Mouse (Mus musculus) cortical plate, adult 2 months (tissue): ENCODE data around the gene Fam185a. TPM values are rescaled to one million over a fixed set of nuclear protein-coding genes. Genes with fewer than 3 reads are reported as not detected.

ENCODE experiments used
- H3K27ac ChIP-seq: fragments of 200-500 bp; 2 replicates; pipeline ENCODE4 v1.5.1; 2012; ENCODE audit warnings: low read length, control low read depth, inconsistent platforms; ENCODE audit not compliant: insufficient read depth
- H3K4me1 ChIP-seq: fragments of 200-500 bp; 2 replicates; pipeline ENCODE4 v1.6.1; 2011; ENCODE audit warnings: low read length; ENCODE audit not compliant: control insufficient read depth, insufficient read depth
- H3K4me3 ChIP-seq: fragments of 200-500 bp; 2 replicates; pipeline ENCODE4 v1.5.1; 2011; ENCODE audit warnings: mild to moderate bottlenecking, low read length, control low read depth; ENCODE audit not compliant: insufficient read depth
- CTCF ChIP-seq: fragments of 200-500 bp; IDR thresholded peaks from 2 replicates; pipeline ENCODE4 v1.5.1; 2011; ENCODE audit warnings: mild to moderate bottlenecking, control low read depth, low read length; ENCODE audit not compliant: insufficient read depth; ENCODE audit errors: extremely low read depth
- POLR2A ChIP-seq: fragments of 200-500 bp; IDR thresholded peaks from 2 replicates; pipeline ENCODE4 v1.6.1; 2011; ENCODE audit warnings: mild to moderate bottlenecking, low read length, control low read depth; ENCODE audit not compliant: insufficient read depth; ENCODE audit errors: extremely low read depth
- polyA plus RNA-seq: library from polyadenylated mRNA; depleted of rRNA; stranded (reverse); fragments of >200 nt; gene quantifications from 2 replicates; pipeline ENCODE4 v1.2.3, GENCODE M21; 2012; rRNA removed

Fam185a gene
- polyA plus RNA-seq, 1 experiment = 7.4 TPM

DNA sequence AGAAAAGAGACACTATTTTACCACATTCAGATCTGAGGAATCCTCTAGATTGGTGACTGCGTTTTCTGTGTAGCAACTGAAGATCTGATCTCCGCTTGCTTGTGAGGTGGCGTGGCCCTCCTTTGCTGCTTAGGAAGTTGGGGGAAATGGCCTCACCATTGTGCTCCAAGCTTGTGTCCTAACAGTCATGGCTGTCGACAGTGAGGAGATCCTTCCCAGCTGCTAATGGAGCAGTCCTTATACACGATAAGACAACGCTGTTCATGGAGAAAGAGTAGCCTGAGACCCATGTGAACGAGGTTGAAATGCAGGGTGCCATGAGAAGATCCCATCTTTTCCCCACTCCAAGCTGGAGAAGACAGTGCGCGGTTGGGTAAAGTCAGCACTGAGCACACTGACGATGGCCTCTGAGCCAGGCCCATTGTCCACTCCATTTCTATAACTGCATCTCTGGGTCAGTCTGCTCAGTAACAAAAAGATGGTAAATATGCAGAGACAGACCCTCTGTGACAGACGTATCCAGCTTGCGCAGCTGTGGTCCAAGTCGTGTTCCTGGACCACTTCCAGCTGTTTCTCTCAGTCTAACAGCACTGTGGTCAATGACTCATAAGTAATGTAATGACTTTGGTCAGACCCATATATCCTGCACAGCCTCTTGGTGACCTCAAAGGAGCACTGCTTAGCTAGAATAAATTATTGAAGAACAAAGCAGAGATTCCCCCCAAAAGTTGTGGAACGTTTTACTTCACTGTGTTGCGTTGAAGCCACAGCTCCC lies 103.5 kb downstream of the Fam185a start:
- H3K27ac ChIP-seq = no peak overlapping the region
- no peaks in the 10 kb centered on the region for H3K4me1 ChIP-seq
- TF ChIP-seq POLR2A (no peak), CTCF (no peak)
- no peak overlapping the region for H3K4me3 ChIP-seq

DNA sequence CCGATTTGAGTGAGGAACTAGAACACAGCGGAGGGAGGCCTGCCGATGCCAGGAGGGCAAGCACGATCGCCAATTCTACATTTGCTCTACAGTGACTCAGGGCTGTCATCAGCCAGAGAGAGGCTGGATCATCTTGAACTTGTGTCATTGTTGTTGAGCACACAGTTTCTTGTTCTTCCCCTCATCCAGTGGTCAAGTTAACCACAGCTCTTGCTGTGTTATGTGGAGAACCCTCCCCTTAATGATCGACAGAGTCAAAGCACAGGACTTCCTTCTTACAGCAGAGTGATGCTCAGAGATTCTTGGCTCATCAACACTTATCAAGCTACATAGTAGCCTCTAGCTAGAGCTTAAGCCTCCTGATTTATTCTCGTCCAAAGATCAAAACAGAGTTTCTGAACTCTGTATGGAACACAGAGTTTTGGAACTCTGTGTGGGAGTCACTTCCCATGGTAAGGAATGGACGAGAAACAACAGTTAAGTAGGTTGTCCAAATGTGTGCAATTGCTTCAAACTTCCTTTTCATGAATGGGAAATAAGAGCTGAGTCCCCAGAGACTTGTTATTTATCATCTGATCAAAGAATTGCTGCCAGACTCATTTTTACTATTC lies 104.5 kb downstream of the Fam185a start:
- H3K4me1 ChIP-seq = no peaks in the 10 kb centered on the region
- no peak overlapping the region for H3K4me3 ChIP-seq
- no peak for TF ChIP-seq CTCF
- no peak for TF ChIP-seq POLR2A
- H3K27ac ChIP-seq = no peak overlapping the region

Other genes with a start within 250 kb of the Fam185a start
- gene Gsap, start 238.7 kb upstream of the Fam185a start, polyA plus RNA-seq = 6.7 and 8.0 TPM in 2 replicates
- gene Fgl2, start 52.3 kb upstream of the Fam185a start, polyA plus RNA-seq = 0.81 and 1.1 TPM in 2 replicates
- gene Ccdc146, start 281 bp upstream of the Fam185a start, polyA plus RNA-seq = 0.19 and 0.46 TPM in 2 replicates
- gene Lrrc17, start 118.6 kb downstream of the Fam185a start, polyA plus RNA-seq = 0.09 TPM in 1 of 2 replicates, not detected in the other
- 0.28 and 0.48 TPM in 2 replicates for gene Fbxl13, start 220.7 kb downstream of the Fam185a start, polyA plus RNA-seq
- 25.7 and 26.0 TPM in 2 replicates for gene Armc10, start 220.9 kb downstream of the Fam185a start, polyA plus RNA-seq